Mouse (Mus musculus): ENCODE data around the gene Jarid2.
A peak's percentile ranks its signal among the peaks of the same experiment; 100 is the strongest.

The Jarid2 gene

GRCm38 (mm10) chr13:44728145-44728880, 961 bp upstream of the Jarid2 start:
- peak in 1 of 2 experiments; percentile 19 for DNase-seq (ENCODE audit: inconsistent age in 2 of 2, low spot score in 1 of 2)

DNA sequence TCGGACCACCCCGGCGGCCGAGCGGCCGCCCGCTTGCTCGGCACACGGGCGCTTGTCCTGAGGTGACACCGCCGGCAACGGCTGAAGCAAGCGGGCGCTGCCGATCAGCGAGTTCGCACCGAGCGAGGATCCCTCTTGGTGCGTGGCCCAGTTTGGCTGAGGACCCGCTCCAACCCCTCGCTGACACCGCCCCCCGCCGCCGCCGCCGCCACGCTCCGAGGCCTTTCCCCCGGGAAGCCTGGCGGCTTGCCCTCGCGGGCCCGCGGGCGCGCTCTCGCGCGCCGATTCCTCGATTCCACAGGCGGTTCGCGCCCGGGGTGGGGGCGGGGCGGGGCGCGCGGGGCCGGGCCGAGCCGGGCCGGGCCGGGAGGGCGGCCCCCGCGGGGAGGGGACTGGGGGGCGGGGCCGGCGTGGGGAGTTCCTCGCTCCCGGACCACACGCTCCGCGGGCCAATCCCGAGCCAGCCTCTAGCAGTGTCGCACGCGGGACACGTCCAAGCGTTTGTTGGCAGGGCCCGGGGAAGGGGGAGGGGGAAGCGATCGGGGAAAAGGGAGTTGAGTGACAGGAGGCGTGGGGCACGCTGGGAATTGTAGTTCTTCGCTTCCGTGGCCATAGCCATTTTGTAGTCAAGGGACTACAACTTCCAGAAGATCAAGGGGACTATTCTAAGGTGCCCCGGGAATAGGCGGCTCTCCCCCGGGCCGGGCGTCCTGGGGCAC, 1.0 kb downstream of the Jarid2 start:
- peak; percentile 100 for DNase-seq (ENCODE audit: inconsistent age in 2 of 2, low spot score in 1 of 2)

DNA sequence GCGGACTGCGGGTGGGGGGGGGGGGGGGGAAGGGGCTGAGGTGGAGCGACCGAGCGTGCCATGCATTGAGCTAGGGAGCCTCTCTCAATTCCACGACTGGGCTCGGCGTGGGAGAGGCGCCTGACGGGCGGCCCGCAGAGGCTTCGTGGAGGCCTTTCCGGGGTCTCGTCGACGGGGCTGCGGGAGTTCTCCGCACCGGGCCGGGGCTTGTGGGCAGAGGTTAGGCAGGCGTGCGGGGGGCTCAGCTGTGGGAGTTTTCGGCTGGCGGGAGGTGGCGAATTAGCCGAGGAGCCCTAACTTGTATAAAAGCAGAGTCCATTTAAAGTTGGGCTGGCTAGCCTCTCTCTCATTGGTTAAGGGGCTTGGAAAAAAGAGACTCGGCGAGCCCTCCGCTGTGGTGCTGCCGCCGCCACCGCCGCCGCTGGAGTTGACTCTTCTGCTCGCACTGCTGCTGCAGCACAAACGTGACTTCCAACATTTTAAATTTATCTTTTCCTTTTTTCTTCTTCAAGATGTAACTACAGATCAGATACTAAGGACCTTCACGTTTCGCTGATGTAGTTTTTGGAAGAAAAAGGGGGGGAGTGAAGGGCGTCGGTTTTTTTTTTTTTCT, 1.8 kb downstream of the Jarid2 start:
- peak; percentile 92 to 99 for DNase-seq (ENCODE audit: inconsistent age in 2 of 2, low spot score in 1 of 2)

DNA sequence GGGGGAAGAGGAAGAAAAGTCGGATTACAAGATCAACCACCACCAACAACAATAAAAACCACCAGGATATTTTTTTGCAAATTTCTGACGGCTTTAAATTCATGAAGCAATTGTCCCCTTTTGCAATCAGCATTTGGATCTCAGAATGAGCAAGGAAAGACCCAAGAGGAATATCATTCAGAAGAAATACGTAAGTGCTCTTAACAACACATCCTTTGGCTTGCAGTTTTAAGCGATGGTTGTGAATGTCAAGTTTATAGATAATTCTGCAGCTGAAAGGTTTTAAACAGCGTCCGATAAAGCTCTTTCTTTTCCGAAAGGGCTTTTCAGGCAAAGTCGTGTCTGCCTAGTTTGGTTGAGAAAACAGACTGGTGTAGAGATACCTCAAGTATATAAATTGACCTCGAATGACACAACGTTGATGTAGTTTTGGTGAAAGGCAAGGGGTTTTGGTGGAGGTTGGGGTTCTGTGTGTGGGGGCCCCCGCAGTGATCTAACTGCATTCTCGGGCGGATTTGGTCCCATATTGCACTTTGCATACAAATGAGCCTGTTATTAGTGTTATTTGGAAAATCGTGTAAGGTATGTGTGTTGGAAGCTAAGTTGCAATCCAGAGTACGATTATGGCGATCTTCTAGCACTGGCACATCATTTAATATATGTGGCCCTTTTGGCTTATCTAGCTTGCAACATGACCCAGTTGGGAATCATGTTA, 2.6 kb downstream of the Jarid2 start:
- DNase-seq (ENCODE audit: inconsistent age in 2 of 2, low spot score in 1 of 2): peak; percentile 25 to 77

DNA sequence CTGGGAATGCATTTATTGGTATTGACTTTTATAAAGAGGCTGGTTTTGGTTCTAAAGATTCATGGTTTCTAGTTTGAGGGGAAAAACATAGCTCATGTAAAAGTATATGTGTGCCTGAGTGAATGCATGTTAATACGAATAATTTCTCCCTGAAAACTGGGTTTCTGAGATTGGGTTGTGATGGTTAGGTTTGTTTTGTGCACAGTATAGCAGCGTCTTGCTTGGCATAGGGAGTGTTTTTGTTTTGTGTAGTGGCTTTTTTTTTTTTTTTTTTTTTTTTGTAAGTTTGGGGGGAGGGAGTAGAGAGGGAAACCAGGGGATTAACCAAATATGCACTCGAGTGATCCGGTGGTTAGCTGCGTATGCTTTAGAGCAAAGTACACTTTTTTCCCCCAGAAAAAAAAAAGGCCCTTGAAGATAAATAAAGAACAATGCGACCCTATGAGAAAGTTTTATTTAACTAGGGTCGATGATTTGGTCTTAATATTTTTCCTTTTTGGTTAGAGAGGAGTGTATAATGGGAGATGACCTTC, 3.2 kb downstream of the Jarid2 start:
- DNase-seq (ENCODE audit: inconsistent age in 2 of 2, low spot score in 1 of 2): no peak

DNA sequence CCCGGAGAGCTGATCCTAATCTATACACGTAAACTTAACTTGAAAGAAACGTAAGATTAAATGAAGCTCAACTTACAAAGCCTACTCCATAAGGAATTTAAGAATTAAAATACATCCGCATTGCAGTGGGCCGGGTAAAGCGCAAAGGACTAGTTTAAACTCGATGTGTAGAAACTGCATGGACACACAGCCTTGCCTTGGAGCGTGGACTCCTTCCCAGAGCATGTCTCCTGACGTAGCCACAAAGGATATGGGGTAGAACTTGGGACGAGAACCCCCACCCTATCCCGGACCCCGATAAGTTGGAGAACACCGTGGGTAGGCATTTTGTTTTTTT, 3.7 kb downstream of the Jarid2 start:
- no peak for DNase-seq (ENCODE audit: inconsistent age in 2 of 2, low spot score in 1 of 2)

DNA sequence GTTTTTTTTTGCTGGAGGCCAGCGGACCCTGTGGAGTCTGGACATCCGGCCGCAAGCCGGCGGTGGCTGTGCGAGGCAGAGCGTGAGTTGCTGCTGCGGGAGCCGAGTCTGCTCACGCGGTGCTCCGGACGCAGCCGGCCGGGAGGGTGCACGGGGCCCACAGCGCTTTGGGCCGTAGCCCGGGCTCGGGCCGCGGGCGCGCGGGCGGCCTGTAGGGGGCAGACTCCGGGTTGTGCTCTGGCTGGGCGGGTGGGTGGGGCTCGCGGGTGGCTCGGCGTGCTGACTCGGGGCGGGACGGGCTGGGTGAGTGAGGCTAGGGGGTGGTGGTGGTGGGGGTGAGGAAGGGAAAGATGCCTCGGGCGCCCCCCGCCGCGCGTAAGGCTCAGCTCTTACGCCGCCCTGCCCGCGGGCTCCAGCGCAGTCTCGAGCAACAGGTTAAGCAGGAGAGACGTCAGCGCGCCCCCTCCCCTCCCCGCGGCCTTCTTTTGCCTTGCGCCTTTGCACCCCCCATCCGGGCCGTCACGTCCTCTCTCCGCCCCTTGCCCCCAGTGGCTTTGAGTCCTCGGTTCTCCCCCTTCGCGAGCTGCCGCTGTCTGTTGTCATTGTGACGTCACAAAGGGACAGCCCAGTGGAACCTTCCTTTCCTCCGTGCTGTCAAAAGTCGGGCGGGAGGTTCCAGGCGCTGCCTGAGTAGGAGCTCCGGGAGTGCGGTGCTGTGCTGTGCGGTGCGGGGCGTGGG, 4.3 kb downstream of the Jarid2 start:
- DNase-seq (ENCODE audit: inconsistent age in 2 of 2, low spot score in 1 of 2): peak; percentile 91 to 95

- peak in 1 of 2 experiments; percentile 57 for DNase-seq (ENCODE audit: inconsistent age in 2 of 2, low spot score in 1 of 2)
Observed at GRCm38 (mm10) chr13:44734441-44734840, 5.2 kb downstream of the Jarid2 start.

GRCm38 (mm10) chr13:44735088-44735690, 5.9 kb downstream of the Jarid2 start:
- DNase-seq (ENCODE audit: inconsistent age in 2 of 2, low spot score in 1 of 2): peak in 1 of 2 experiments; percentile 55

- DNase-seq (ENCODE audit: inconsistent age in 2 of 2, low spot score in 1 of 2): peak in 1 of 2 experiments; percentile 56
Observed at GRCm38 (mm10) chr13:44737297-44737696, 8.0 kb downstream of the Jarid2 start.

- DNase-seq (ENCODE audit: inconsistent age in 2 of 2, low spot score in 1 of 2): no peak
Observed at GRCm38 (mm10) chr13:44751780-44752179, 22.5 kb downstream of the Jarid2 start.

DNA sequence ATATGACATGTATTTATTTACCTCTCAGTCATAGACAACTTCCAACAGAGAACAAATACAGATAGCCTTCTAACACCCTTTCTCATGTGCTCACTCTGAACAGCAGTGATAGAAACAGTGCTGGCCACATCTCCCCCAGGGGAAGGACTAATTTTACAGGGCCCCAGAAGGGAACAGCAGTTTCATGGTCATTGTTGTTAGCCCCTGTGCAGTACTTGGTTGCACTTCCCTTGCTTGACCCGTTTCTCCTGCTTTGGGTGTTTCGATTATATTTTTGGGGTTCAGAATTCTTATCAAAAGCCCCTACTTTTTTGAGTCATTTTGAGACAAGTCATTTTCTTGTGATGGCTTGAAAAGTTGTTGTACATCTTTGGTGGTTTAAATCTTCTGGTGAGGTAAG, 23.9 kb downstream of the Jarid2 start:
- no peak for DNase-seq (ENCODE audit: inconsistent age in 2 of 2, low spot score in 1 of 2)

GRCm38 (mm10) chr13:44755434-44755833, 26.2 kb downstream of the Jarid2 start:
- DNase-seq (ENCODE audit: inconsistent age in 2 of 2, low spot score in 1 of 2): no peak

DNA sequence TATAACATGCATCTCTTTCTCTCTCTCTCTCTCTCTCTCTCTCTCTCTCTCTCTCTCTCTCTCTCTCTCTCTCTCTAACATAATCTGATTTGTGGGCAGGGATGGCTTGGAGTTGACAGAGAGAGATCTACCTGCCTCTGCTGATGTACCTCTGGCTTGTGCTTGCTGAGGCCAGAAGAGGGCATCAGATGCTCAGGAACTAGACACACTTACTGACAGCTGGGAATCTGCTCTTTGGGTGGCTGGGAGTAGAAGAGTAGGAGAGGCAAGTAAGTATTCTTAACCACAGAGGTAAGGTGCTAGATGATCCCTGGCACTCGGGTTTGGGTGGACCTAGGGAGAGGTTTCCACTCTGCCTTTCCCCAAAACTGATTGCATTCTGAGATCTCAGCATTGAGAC, 29.5 kb downstream of the Jarid2 start:
- peak in 1 of 2 experiments; percentile 46 for DNase-seq (ENCODE audit: inconsistent age in 2 of 2, low spot score in 1 of 2)

GRCm38 (mm10) chr13:44760761-44761160, 31.5 kb downstream of the Jarid2 start:
- no peak for DNase-seq (ENCODE audit: inconsistent age in 2 of 2, low spot score in 1 of 2)

- DNase-seq (ENCODE audit: inconsistent age in 2 of 2, low spot score in 1 of 2): no peak
Observed at GRCm38 (mm10) chr13:44763068-44763467, 33.8 kb downstream of the Jarid2 start.

GRCm38 (mm10) chr13:44767751-44768150, 38.5 kb downstream of the Jarid2 start:
- no peak for DNase-seq (ENCODE audit: inconsistent age in 2 of 2, low spot score in 1 of 2)

- DNase-seq (ENCODE audit: inconsistent age in 2 of 2, low spot score in 1 of 2): peak in 1 of 2 experiments; percentile 56
Observed at GRCm38 (mm10) chr13:44770808-44771605, 41.7 kb downstream of the Jarid2 start.

GRCm38 (mm10) chr13:44772816-44773215, 43.5 kb downstream of the Jarid2 start:
- DNase-seq (ENCODE audit: inconsistent age in 2 of 2, low spot score in 1 of 2): no peak

Measured in adrenal gland, adult (tissue).